Mouse (Mus musculus) heart, embryonic 16.5 days (tissue): Measurements from ENCODE around the gene Lancl3. TPM values are rescaled to one million over a fixed set of nuclear protein-coding genes. Genes with fewer than 3 reads are reported as not detected.

Source experiments
- ATAC-seq: fragments of 200-750 bp; cut with Nextera tagmentation; replicated peaks from 2 replicates; pipeline ENCODE4 v1.8.0; 2017; ENCODE audit warnings: moderate number of reproducible peaks; ENCODE audit not compliant: insufficient read depth, low FRiP score; ENCODE audit errors: extremely low read depth
- H3K27ac ChIP-seq: fragments of 300-500 bp; sonication (generic); 2 replicates; pipeline ENCODE4 v1.5.1; 2014; ENCODE audit warnings: mild to moderate bottlenecking, low read length, control low read depth, moderate library complexity
- H3K27me3 ChIP-seq: fragments of 300-500 bp; sonication (generic); 2 replicates; pipeline ENCODE4 v1.6.1; 2014; ENCODE audit warnings: low read length, mixed read lengths; ENCODE audit not compliant: control insufficient read depth, insufficient read depth
- H3K36me3 ChIP-seq: fragments of 300-500 bp; sonication (generic); 2 replicates; pipeline ENCODE4 v1.6.1; 2014; ENCODE audit not compliant: control insufficient read depth, insufficient read depth
- H3K4me1 ChIP-seq: fragments of 300-500 bp; sonication (generic); 2 replicates; pipeline ENCODE4 v1.6.1; 2014; ENCODE audit warnings: low read length, mixed read lengths; ENCODE audit not compliant: control insufficient read depth, insufficient read depth
- H3K4me2 ChIP-seq: fragments of 300-500 bp; sonication (generic); 2 replicates; pipeline ENCODE4 v1.6.1; 2014; ENCODE audit warnings: low read depth, mild to moderate bottlenecking, control low read depth, low read length
- H3K4me3 ChIP-seq: fragments of 300-500 bp; sonication (generic); 2 replicates; pipeline ENCODE4 v1.5.1; 2014; ENCODE audit warnings: mild to moderate bottlenecking, control low read depth, low read length
- H3K9ac ChIP-seq: fragments of 300-500 bp; sonication (generic); 2 replicates; pipeline ENCODE4 v1.6.1; 2014; ENCODE audit warnings: low read length, control low read depth
- H3K9me3 ChIP-seq: fragments of 300-500 bp; sonication (generic); replicated peaks from 2 replicates; pipeline ENCODE4 v1.6.1; 2016; ENCODE audit warnings: low read length; ENCODE audit not compliant: control insufficient read depth
- WGBS: fragments of 180-500 bp; shearing (Covaris S2); extraction: QIAGEN DNeasy Blood & Tissue Kit; methylation state at CpG from one replicate; pipeline ENCODE4 v1.1.7; 2014; 5-methylcytosine and 5-hydroxymethylcytosine counted together
- polyA plus RNA-seq: library from polyadenylated mRNA; unstranded; fragments of >200 nt; fragmentation: Nextera tagmentation; extraction: Ambion mirVana; gene quantifications from 2 replicates; pipeline ENCODE4 v1.2.1, GENCODE M21; 2015

Gene Lancl3
- polyA plus RNA-seq, 1 experiment from 2014 or later: 3.4 TPM

DNA sequence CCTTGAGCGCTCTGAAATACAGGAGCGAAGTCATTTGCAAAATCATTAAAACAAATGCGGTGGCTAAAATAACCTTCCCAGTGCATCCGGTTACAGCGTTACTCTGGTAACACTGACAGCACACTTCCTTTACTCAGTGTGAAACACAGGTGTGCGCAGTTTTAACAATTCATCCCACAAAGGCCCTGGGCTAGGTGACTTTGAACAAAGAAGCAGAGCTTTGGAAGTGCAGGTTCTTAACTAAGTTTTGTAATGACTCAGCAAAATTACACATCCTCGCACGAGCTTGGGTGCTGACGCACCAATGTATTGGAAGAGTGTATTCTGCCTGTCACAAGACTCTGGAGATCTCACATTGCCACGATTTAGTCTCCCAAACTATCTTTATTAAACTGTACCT is 54.3 kb downstream of the Lancl3 start:
- ATAC-seq: no peak
- H3K4me1 ChIP-seq: no peaks in the 10 kb centered on the region
- no peaks in the 10 kb centered on the region for H3K36me3 ChIP-seq
- H3K27me3 ChIP-seq: no peaks in the 10 kb centered on the region
- no peak overlapping the region for H3K4me3 ChIP-seq
- WGBS: 76% methylated on average over 10 of the region's 10 CpGs
- H3K27ac ChIP-seq: no peak overlapping the region
- no peak overlapping the region for H3K9ac ChIP-seq
- no peaks in the 10 kb centered on the region for H3K9me3 ChIP-seq
- H3K4me2 ChIP-seq: no peak overlapping the region

GRCm38 (mm10) chrX:9254901-9255300 is 55.2 kb downstream of the Lancl3 start:
- Histone ChIP-seq H3K9ac (no peak overlapping the region), H3K4me3 (no peak overlapping the region), H3K9me3 (no peaks in the 10 kb centered on the region), H3K4me2 (no peak overlapping the region), H3K36me3 (no peaks in the 10 kb centered on the region), H3K4me1 (no peaks in the 10 kb centered on the region), H3K27me3 (no peaks in the 10 kb centered on the region), H3K27ac (no peak overlapping the region)
- no peak for ATAC-seq
- 85% methylated on average over 3 of the region's 3 CpGs for WGBS

DNA sequence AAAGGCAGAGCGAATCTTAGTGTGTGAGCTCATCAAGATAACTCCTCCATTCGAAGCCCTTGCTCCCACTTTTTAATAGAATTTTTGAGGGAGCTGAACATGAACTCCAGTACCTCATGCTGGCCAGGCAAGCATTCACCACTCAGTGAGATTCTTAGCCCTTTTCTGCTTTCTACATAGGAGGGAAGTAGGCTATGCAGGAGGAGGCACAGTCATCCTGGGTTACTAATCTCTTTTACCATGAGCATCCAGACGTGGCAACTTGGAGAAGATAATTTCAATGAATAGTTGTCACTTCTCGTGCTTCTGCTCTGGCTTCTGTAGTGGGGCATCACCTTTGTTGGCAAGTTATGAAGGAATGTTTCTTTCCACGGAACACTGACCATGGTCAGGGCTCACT is 57.1 kb downstream of the Lancl3 start, which contains the start of gene Gm14862:
Gm14862 (minus strand) TSS at position 134 of the 400 bp plus-strand sequence.
- H3K27ac ChIP-seq: no peak within 1 kb of the TSS
- no peak within 1 kb of the TSS for H3K4me2 ChIP-seq
- H3K9me3 ChIP-seq: no peaks in the 10 kb centered on the region
- no peak for ATAC-seq
- WGBS: 73% methylated on average over 5 of the region's 5 CpGs
- H3K9ac ChIP-seq: no peak within 1 kb of the TSS
- no peaks in the 10 kb centered on the region for H3K27me3 ChIP-seq
- H3K36me3 ChIP-seq: no peaks in the 10 kb centered on the region
- no peaks in the 10 kb centered on the region for H3K4me1 ChIP-seq
- H3K4me3 ChIP-seq: no peak within 1 kb of the TSS

- no peaks in the 10 kb centered on the region for H3K36me3 ChIP-seq
- WGBS: 79% methylated on average over 7 of the region's 7 CpGs
- H3K9me3 ChIP-seq: no peaks in the 10 kb centered on the region
- no peak overlapping the region for H3K4me2 ChIP-seq
- no peak overlapping the region for H3K27ac ChIP-seq
- ATAC-seq: no peak
- no peak overlapping the region for H3K9ac ChIP-seq
- H3K27me3 ChIP-seq: no peaks in the 10 kb centered on the region
- no peak overlapping the region for H3K4me3 ChIP-seq
- no peaks in the 10 kb centered on the region for H3K4me1 ChIP-seq
Measured at GRCm38 (mm10) chrX:9257831-9258230, 58.1 kb downstream of the Lancl3 start.

DNA sequence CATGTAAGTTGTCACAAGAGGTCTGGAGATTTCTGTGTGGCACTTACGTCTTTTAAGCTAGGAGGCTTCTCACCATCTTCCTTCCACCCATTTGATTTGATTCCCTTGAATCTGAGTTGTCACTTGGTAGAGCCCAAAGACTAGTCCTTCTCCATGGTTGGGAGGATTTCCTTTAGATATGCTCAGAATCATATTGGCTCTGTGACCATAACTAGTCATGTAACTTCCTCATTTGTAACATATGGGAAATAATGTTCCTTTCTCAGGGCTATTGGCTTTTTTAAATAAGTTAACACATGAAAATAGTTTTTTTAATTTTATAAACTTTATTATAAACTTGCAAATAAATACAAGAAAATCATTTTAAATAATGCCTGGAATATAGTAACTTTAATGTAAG is 59.6 kb downstream of the Lancl3 start:
- no peaks in the 10 kb centered on the region for H3K4me1 ChIP-seq
- 55% methylated on average over 1 of the region's 1 CpGs for WGBS
- H3K4me2 ChIP-seq: no peak overlapping the region
- no peaks in the 10 kb centered on the region for H3K36me3 ChIP-seq
- no peak overlapping the region for H3K27ac ChIP-seq
- no peak overlapping the region for H3K9ac ChIP-seq
- H3K4me3 ChIP-seq: no peak overlapping the region
- H3K27me3 ChIP-seq: no peaks in the 10 kb centered on the region
- no peaks in the 10 kb centered on the region for H3K9me3 ChIP-seq
- no peak for ATAC-seq

- Histone ChIP-seq H3K4me2 (no peak overlapping the region), H3K36me3 (no peaks in the 10 kb centered on the region), H3K4me1 (0 out of 2 replicates have a peak, but pooled peaks cover 3% of the 10 kb centered on the region), H3K4me3 (no peak overlapping the region), H3K9ac (no peak overlapping the region), H3K9me3 (no peaks in the 10 kb centered on the region), H3K27ac (peak overlapping the region; percentile 46; the same call in 1 of the 2 replicates), H3K27me3 (no peaks in the 10 kb centered on the region; the same call in 1 of the 2 replicates)
- ATAC-seq: peak; percentile 42; the same call in 1 of the 2 replicates
- 52% methylated on average over 3 of the region's 3 CpGs for WGBS
Measured at GRCm38 (mm10) chrX:9271112-9271511, 71.4 kb downstream of the Lancl3 start.

DNA sequence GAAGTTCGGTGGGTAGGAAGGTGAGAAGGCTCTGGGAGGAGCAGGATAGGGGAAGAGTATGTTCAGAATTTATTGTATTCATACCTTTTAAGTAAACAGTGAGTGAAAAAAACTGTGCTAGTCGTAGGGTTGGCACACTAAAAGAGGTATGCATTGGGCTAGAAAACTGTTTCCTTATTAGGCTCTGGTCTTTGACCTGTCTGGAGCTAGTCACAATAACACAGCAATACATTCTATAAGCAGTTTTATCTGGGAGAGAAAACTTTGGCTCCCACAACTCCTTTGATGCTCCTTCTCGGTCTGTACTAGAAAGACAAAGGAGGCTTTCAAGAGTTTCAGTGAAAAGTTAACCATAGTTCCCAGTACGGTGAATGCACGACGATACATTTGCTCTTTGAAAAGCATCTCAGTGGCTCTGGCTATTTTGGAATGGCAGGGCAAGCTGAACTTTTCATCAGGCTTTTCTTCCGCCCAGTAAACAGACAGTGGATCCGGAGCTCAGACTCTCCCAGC is 72.3 kb downstream of the Lancl3 start:
- Histone ChIP-seq H3K36me3 (no peaks in the 10 kb centered on the region), H3K27me3 (no peaks in the 10 kb centered on the region; the same call in 1 of the 2 replicates), H3K4me3 (peak overlapping the region; percentile 63), H3K9ac (peak overlapping the region; percentile 76), H3K4me1 (0 out of 2 replicates have a peak, but pooled peaks cover 3% of the 10 kb centered on the region), H3K27ac (peak overlapping the region; percentile 71), H3K9me3 (no peaks in the 10 kb centered on the region), H3K4me2 (peak overlapping the region; percentile 65)
- 15% methylated on average over 8 of the region's 8 CpGs for WGBS
- no peak for ATAC-seq

- peak; percentile 81 for ATAC-seq
- 9% methylated on average over 72 of the region's 94 CpGs for WGBS
- peak within 1 kb of the TSS; percentile 71 for H3K27ac ChIP-seq
- H3K36me3 ChIP-seq: no peaks in the 10 kb centered on the region
- H3K4me2 ChIP-seq: peak within 1 kb of the TSS; percentile 65
- H3K4me1 ChIP-seq: 0 out of 2 replicates have a peak, but pooled peaks cover 3% of the 10 kb centered on the region
- peak within 1 kb of the TSS; percentile 63 for H3K4me3 ChIP-seq
- no peaks in the 10 kb centered on the region; the same call in 1 of the 2 replicates for H3K27me3 ChIP-seq
- H3K9ac ChIP-seq: peak within 1 kb of the TSS; percentile 76
- H3K9me3 ChIP-seq: no peaks in the 10 kb centered on the region
Measured at GRCm38 (mm10) chrX:9272460-9273361, 73.0 kb downstream of the Lancl3 start, which contains the start of gene Xk. Gene Xk, plus strand, starts transcription at chrX:9272756.
